Mouse (Mus musculus) embryonic facial prominence, embryonic 11.5 days (tissue): ENCODE measurements at regions not wholly inside any gene's neighbourhood (a gene's known extent, or its start where the extent isn't known, plus 50 kb on each side); places are given as distances from the start of the nearest gene placed in this dataset.

Experiments
- ATAC-seq: fragments of 200-750 bp; cut with Nextera tagmentation; replicated peaks from 2 replicates; pipeline ENCODE4 v1.8.0; 2017; ENCODE audit warnings: low read depth; ENCODE audit not compliant: insufficient number of reproducible peaks, low FRiP score, low TSS enrichment
- DNase-seq: peaks from one replicate; pipeline ENCODE4 v3.0.0-alpha.2; 2015; ENCODE audit warnings: low spot score
- H3K27ac ChIP-seq: fragments of 300-500 bp; sonication (generic); replicated peaks from 2 replicates; pipeline ENCODE4 v1.5.1; 2014; ENCODE audit warnings: mild to moderate bottlenecking, low read depth, low read length, control low read depth
- H3K27me3 ChIP-seq: fragments of 300-500 bp; sonication (generic); 2 replicates; pipeline ENCODE4 v1.6.1; 2014; ENCODE audit warnings: mild to moderate bottlenecking, low read length, moderate library complexity, mixed read lengths; ENCODE audit not compliant: control insufficient read depth, insufficient read depth
- H3K36me3 ChIP-seq: fragments of 300-500 bp; sonication (generic); replicated peaks from 2 replicates; pipeline ENCODE4 v1.6.1; 2014; ENCODE audit warnings: low read depth, mild to moderate bottlenecking, low read length, moderate library complexity, mixed read lengths; ENCODE audit not compliant: control insufficient read depth, insufficient read depth
- H3K4me1 ChIP-seq: fragments of 300-500 bp; sonication (generic); 2 replicates; pipeline ENCODE4 v1.6.1; 2014; ENCODE audit warnings: low read length, mixed read lengths; ENCODE audit not compliant: control insufficient read depth, insufficient read depth
- H3K4me2 ChIP-seq: fragments of 300-500 bp; sonication (generic); 2 replicates; pipeline ENCODE4 v1.6.1; 2014; ENCODE audit warnings: low read depth, mild to moderate bottlenecking, control low read depth, low read length, moderate library complexity
- H3K4me3 ChIP-seq: fragments of 300-500 bp; sonication (generic); 2 replicates; pipeline ENCODE4 v1.5.1; 2014; ENCODE audit warnings: low read depth, low read length, control low read depth
- H3K9ac ChIP-seq: fragments of 300-500 bp; sonication (generic); replicated peaks from 2 replicates; pipeline ENCODE4 v1.6.1; 2014; ENCODE audit warnings: mild to moderate bottlenecking, control low read depth, low read length
- H3K9me3 ChIP-seq: fragments of 300-500 bp; sonication (generic); replicated peaks from 2 replicates; pipeline ENCODE4 v1.6.1; 2016; ENCODE audit warnings: mild to moderate bottlenecking, low read length, inconsistent platforms, mixed read lengths; ENCODE audit not compliant: control insufficient read depth
- WGBS: fragments of 180-500 bp; shearing (Covaris S2); extraction: QIAGEN DNeasy Blood & Tissue Kit; methylation state at CpG from one replicate; pipeline ENCODE4 v1.1.7; 2014; 5-methylcytosine and 5-hydroxymethylcytosine counted together

GRCm38 (mm10) chr1:75704832-75705650 lies 159.0 kb downstream of the Slc4a3 start:
- no peaks in the 10 kb centered on the region for H3K4me1 ChIP-seq
- H3K4me2 ChIP-seq, result no peak overlapping the region
- H3K9ac ChIP-seq, result no peak overlapping the region; the same call in 1 of the 2 replicates
- ATAC-seq, result 0 out of 2 replicates have a peak, but pooled peaks have one; percentile 56
- 39% methylated on average over 24 of the region's 24 CpGs for WGBS
- H3K27ac ChIP-seq, result no peak overlapping the region
- no peaks in the 10 kb centered on the region for H3K27me3 ChIP-seq
- H3K36me3 ChIP-seq, result no peaks in the 10 kb centered on the region
- H3K4me3 ChIP-seq, result no peak overlapping the region
- H3K9me3 ChIP-seq, result no peaks in the 10 kb centered on the region
- peak; percentile 43 for DNase-seq

- DNase-seq, result no peak
- Histone ChIP-seq H3K4me3 (no peak overlapping the region), H3K9me3 (no peaks in the 10 kb centered on the region), H3K27me3 (no peaks in the 10 kb centered on the region), H3K9ac (no peak overlapping the region), H3K4me2 (no peak overlapping the region), H3K36me3 (no peaks in the 10 kb centered on the region), H3K4me1 (no peaks in the 10 kb centered on the region), H3K27ac (no peak overlapping the region)
- no peak for ATAC-seq
- 72% methylated on average over 9 of the region's 9 CpGs for WGBS
Observed at GRCm38 (mm10) chr1:75706126-75706525, 160.1 kb downstream of the Slc4a3 start.

GRCm38 (mm10) chr1:75723431-75723830 lies 177.4 kb downstream of the Slc4a3 start:
- H3K36me3 ChIP-seq, result no peaks in the 10 kb centered on the region
- DNase-seq, result no peak
- H3K27ac ChIP-seq, result no peak overlapping the region
- no peak overlapping the region for H3K4me2 ChIP-seq
- H3K27me3 ChIP-seq, result no peaks in the 10 kb centered on the region
- 82% methylated on average over 5 of the region's 5 CpGs for WGBS
- H3K9me3 ChIP-seq, result no peaks in the 10 kb centered on the region
- H3K9ac ChIP-seq, result no peak overlapping the region
- H3K4me3 ChIP-seq, result no peak overlapping the region
- no peaks in the 10 kb centered on the region for H3K4me1 ChIP-seq
- no peak for ATAC-seq

GRCm38 (mm10) chr1:75725329-75725728 lies 179.3 kb downstream of the Slc4a3 start:
- no peak for ATAC-seq
- no peaks in the 10 kb centered on the region for H3K27me3 ChIP-seq
- no peaks in the 10 kb centered on the region for H3K4me1 ChIP-seq
- H3K9me3 ChIP-seq, result no peaks in the 10 kb centered on the region
- no peak overlapping the region for H3K4me3 ChIP-seq
- WGBS, result 76% methylated on average over 2 of the region's 2 CpGs
- no peak overlapping the region for H3K27ac ChIP-seq
- no peak overlapping the region for H3K4me2 ChIP-seq
- H3K9ac ChIP-seq, result no peak overlapping the region
- H3K36me3 ChIP-seq, result no peaks in the 10 kb centered on the region
- DNase-seq, result no peak

GRCm38 (mm10) chr1:75728859-75729258 lies 182.8 kb downstream of the Slc4a3 start:
- H3K27me3 ChIP-seq, result no peaks in the 10 kb centered on the region
- WGBS, result 71% methylated on average over 2 of the region's 2 CpGs
- H3K4me3 ChIP-seq, result no peak overlapping the region
- no peak for DNase-seq
- ATAC-seq, result no peak
- no peaks in the 10 kb centered on the region for H3K9me3 ChIP-seq
- no peaks in the 10 kb centered on the region for H3K36me3 ChIP-seq
- no peak overlapping the region for H3K27ac ChIP-seq
- H3K4me2 ChIP-seq, result no peak overlapping the region
- H3K9ac ChIP-seq, result no peak overlapping the region
- no peaks in the 10 kb centered on the region for H3K4me1 ChIP-seq

- WGBS, result 46% methylated on average over 4 of the region's 4 CpGs
- Histone ChIP-seq H3K4me3 (no peak overlapping the region), H3K27ac (no peak overlapping the region), H3K36me3 (no peaks in the 10 kb centered on the region), H3K4me2 (no peak overlapping the region), H3K9me3 (no peaks in the 10 kb centered on the region), H3K4me1 (no peaks in the 10 kb centered on the region), H3K9ac (no peak overlapping the region), H3K27me3 (no peaks in the 10 kb centered on the region)
- DNase-seq, result no peak
- ATAC-seq, result no peak
Observed at GRCm38 (mm10) chr1:75733791-75734190, 187.7 kb downstream of the Slc4a3 start.

GRCm38 (mm10) chr1:75738651-75739050 lies 192.6 kb downstream of the Slc4a3 start:
- 49% methylated on average over 5 of the region's 5 CpGs for WGBS
- no peak overlapping the region for H3K27ac ChIP-seq
- H3K4me3 ChIP-seq, result no peak overlapping the region
- no peaks in the 10 kb centered on the region for H3K36me3 ChIP-seq
- DNase-seq (no peak), ATAC-seq (no peak)
- no peaks in the 10 kb centered on the region for H3K4me1 ChIP-seq
- no peak overlapping the region for H3K4me2 ChIP-seq
- no peaks in the 10 kb centered on the region for H3K9me3 ChIP-seq
- H3K27me3 ChIP-seq, result no peaks in the 10 kb centered on the region
- no peak overlapping the region for H3K9ac ChIP-seq

GRCm38 (mm10) chr1:75749665-75750221 lies 203.7 kb downstream of the Slc4a3 start:
- DNase-seq, result peak; percentile 68
- H3K27me3 ChIP-seq, result no peaks in the 10 kb centered on the region
- H3K4me3 ChIP-seq, result no peak overlapping the region
- H3K9ac ChIP-seq, result no peak overlapping the region
- no peaks in the 10 kb centered on the region for H3K4me1 ChIP-seq
- no peaks in the 10 kb centered on the region for H3K36me3 ChIP-seq
- H3K4me2 ChIP-seq, result no peak overlapping the region
- 39% methylated on average over 10 of the region's 10 CpGs for WGBS
- no peak overlapping the region for H3K27ac ChIP-seq
- ATAC-seq, result no peak
- no peaks in the 10 kb centered on the region for H3K9me3 ChIP-seq
